Mouse (Mus musculus) liver, postnatal 0 days (tissue): ENCODE measurements at regions not wholly inside any gene's neighbourhood (a gene's known extent, or its start where the extent isn't known, plus 50 kb on each side); places are given as distances from the start of the nearest gene placed in this dataset.

Experiments
- CTCF ChIP-seq: sonication (generic); IDR thresholded peaks from 2 replicates; pipeline ENCODE4 v1.5.1; 2016; ENCODE audit warnings: antibody characterized with exemption, low read depth
- EP300 ChIP-seq: IDR thresholded peaks from 2 replicates; pipeline ENCODE4 v1.6.1; 2016; ENCODE audit warnings: antibody characterized with exemption, low read depth, mild to moderate bottlenecking

- TF ChIP-seq CTCF = no peak
- no peak for TF ChIP-seq EP300
These were observed 160.4 kb upstream of the Arglu1 start for GRCm38 (mm10) chr8:8850766-8851165.
